Mouse (Mus musculus) stomach, embryonic 16.5 days (tissue): ENCODE measurements at regions not wholly inside any gene's neighbourhood (a gene's known extent, or its start where the extent isn't known, plus 50 kb on each side); places are given as distances from the start of the nearest gene placed in this dataset.
"Not testable (repeated sequence)": the region's sequence is repeated elsewhere in the genome, so short reads cannot be mapped to it uniquely, and the experiment has no call there.

Source experiments
- ATAC-seq: fragments of 200-750 bp; cut with Nextera tagmentation; 2 replicates; pipeline ENCODE4 v1.8.0; 2017; ENCODE audit warnings: moderate number of reproducible peaks, moderate TSS enrichment; ENCODE audit not compliant: insufficient read depth, low FRiP score
- H3K27ac ChIP-seq: fragments of 300-500 bp; sonication (generic); 2 replicates; pipeline ENCODE4 v1.5.1; 2014; ENCODE audit warnings: low read length
- H3K27me3 ChIP-seq: fragments of 300-500 bp; sonication (generic); 2 replicates; pipeline ENCODE4 v1.6.1; 2014; ENCODE audit warnings: low read length, control low read depth, mixed read lengths; ENCODE audit not compliant: control insufficient read depth, insufficient read depth
- H3K36me3 ChIP-seq: fragments of 300-500 bp; sonication (generic); 2 replicates; pipeline ENCODE4 v1.6.1; 2014; ENCODE audit warnings: low read length; ENCODE audit not compliant: control insufficient read depth, insufficient read depth
- H3K4me1 ChIP-seq: fragments of 300-500 bp; sonication (generic); 2 replicates; pipeline ENCODE4 v1.6.1; 2014; ENCODE audit warnings: low read length, control low read depth, mixed read lengths; ENCODE audit not compliant: control insufficient read depth, insufficient read depth
- H3K4me2 ChIP-seq: fragments of 300-500 bp; sonication (generic); 2 replicates; pipeline ENCODE4 v1.6.1; 2014; ENCODE audit warnings: low read depth, low read length, mixed read lengths
- H3K4me3 ChIP-seq: fragments of 300-500 bp; sonication (generic); replicated peaks from 2 replicates; pipeline ENCODE4 v1.5.1; 2014; ENCODE audit warnings: mild to moderate bottlenecking, low read length
- H3K9ac ChIP-seq: fragments of 300-500 bp; sonication (generic); 2 replicates; pipeline ENCODE4 v1.6.1; 2014; ENCODE audit warnings: low read length
- H3K9me3 ChIP-seq: fragments of 300-500 bp; sonication (generic); replicated peaks from 2 replicates; pipeline ENCODE4 v1.6.1; 2016; ENCODE audit warnings: low read length, control low read depth; ENCODE audit not compliant: control insufficient read depth
- WGBS: fragments of 180-500 bp; shearing (Covaris S2); extraction: QIAGEN DNeasy Blood & Tissue Kit; methylation state at CpG from one replicate; pipeline ENCODE4 v1.1.7; 2014; 5-methylcytosine and 5-hydroxymethylcytosine counted together

- Histone ChIP-seq H3K27me3 (no peaks in the 10 kb centered on the region), H3K4me3 (no peak overlapping the region), H3K9ac (no peak overlapping the region), H3K9me3 (no peaks in the 10 kb centered on the region), H3K4me1 (no peaks in the 10 kb centered on the region), H3K36me3 (no peaks in the 10 kb centered on the region), H3K27ac (no peak overlapping the region), H3K4me2 (no peak overlapping the region)
- ATAC-seq: no peak
- 76% methylated on average over 1 of the region's 1 CpGs for WGBS
Observed at GRCm38 (mm10) chr16:69937514-69938194, 74.1 kb upstream of the Speer2 start.

- Histone ChIP-seq H3K27me3 (no peaks in the 10 kb centered on the region), H3K4me2 (no peak overlapping the region), H3K4me3 (no peak overlapping the region), H3K9ac (no peak overlapping the region), H3K27ac (no peak overlapping the region), H3K4me1 (no peaks in the 10 kb centered on the region), H3K36me3 (no peaks in the 10 kb centered on the region), H3K9me3 (no peaks in the 10 kb centered on the region)
- WGBS: 38% methylated on average over 1 of the region's 1 CpGs
- ATAC-seq: peak; percentile 80
Observed at GRCm38 (mm10) chr16:69943635-69944034, 80.1 kb upstream of the Speer2 start.

GRCm38 (mm10) chr16:69948783-69949182 lies 85.2 kb upstream of the Speer2 start:
- no peak overlapping the region for H3K4me2 ChIP-seq
- H3K4me1 ChIP-seq: no peaks in the 10 kb centered on the region
- ATAC-seq: no peak
- H3K9ac ChIP-seq: no peak overlapping the region
- no peaks in the 10 kb centered on the region for H3K27me3 ChIP-seq
- H3K27ac ChIP-seq: no peak overlapping the region
- H3K4me3 ChIP-seq: no peak overlapping the region
- H3K9me3 ChIP-seq: no peaks in the 10 kb centered on the region
- H3K36me3 ChIP-seq: no peaks in the 10 kb centered on the region
- WGBS: 55% methylated on average over 10 of the region's 10 CpGs

GRCm38 (mm10) chr16:69949339-69949738 lies 85.8 kb upstream of the Speer2 start:
- no peak for ATAC-seq

GRCm38 (mm10) chr16:69951581-69951980 lies 88.0 kb upstream of the Speer2 start:
- no peaks in the 10 kb centered on the region for H3K4me1 ChIP-seq
- no peak for ATAC-seq
- H3K4me3 ChIP-seq: no peak overlapping the region
- no peaks in the 10 kb centered on the region for H3K9me3 ChIP-seq
- no peak overlapping the region for H3K9ac ChIP-seq
- H3K27ac ChIP-seq: no peak overlapping the region
- 64% methylated on average over 2 of the region's 2 CpGs for WGBS
- H3K4me2 ChIP-seq: no peak overlapping the region
- H3K36me3 ChIP-seq: no peaks in the 10 kb centered on the region
- H3K27me3 ChIP-seq: no peaks in the 10 kb centered on the region

More at GRCm38 (mm10) chr16:69949339-69949738, 85.8 kb upstream of the Speer2 start:
- no peaks in the 10 kb centered on the region for H3K9me3 ChIP-seq
- no peak overlapping the region for H3K4me2 ChIP-seq
- H3K4me1 ChIP-seq: no peaks in the 10 kb centered on the region
- no peak overlapping the region for H3K9ac ChIP-seq
- no peaks in the 10 kb centered on the region for H3K36me3 ChIP-seq
- no peak overlapping the region for H3K4me3 ChIP-seq
- H3K27ac ChIP-seq: no peak overlapping the region
- H3K27me3 ChIP-seq: no peaks in the 10 kb centered on the region
- WGBS: 86% methylated on average over 7 of the region's 7 CpGs

GRCm38 (mm10) chr16:69966561-69966960 lies 103.0 kb upstream of the Speer2 start:
- H3K27ac ChIP-seq, H3K4me2 ChIP-seq, H3K27me3 ChIP-seq, H3K4me3 ChIP-seq, H3K36me3 ChIP-seq, H3K9me3 ChIP-seq, ATAC-seq, H3K9ac ChIP-seq, H3K4me1 ChIP-seq: not testable (repeated sequence)
- WGBS: 88% methylated on average over 7 of the region's 7 CpGs

GRCm38 (mm10) chr16:69979813-69980527 lies 116.4 kb upstream of the Speer2 start:
- Histone ChIP-seq H3K9me3 (no peaks in the 10 kb centered on the region), H3K9ac (no peak overlapping the region), H3K27me3 (no peaks in the 10 kb centered on the region), H3K4me2 (no peak overlapping the region), H3K27ac (no peak overlapping the region), H3K36me3 (no peaks in the 10 kb centered on the region), H3K4me1 (no peaks in the 10 kb centered on the region), H3K4me3 (no peak overlapping the region)
- peak; percentile 37; the same call in 1 of the 2 replicates for ATAC-seq
- 44% methylated on average over 3 of the region's 3 CpGs for WGBS

GRCm38 (mm10) chr16:69984320-69984719 lies 120.8 kb upstream of the Speer2 start:
- WGBS: 58% methylated on average over 5 of the region's 5 CpGs
- Histone ChIP-seq H3K9ac (no peak overlapping the region), H3K4me1 (no peaks in the 10 kb centered on the region), H3K27ac (no peak overlapping the region), H3K4me3 (no peak overlapping the region), H3K9me3 (no peaks in the 10 kb centered on the region), H3K4me2 (no peak overlapping the region), H3K36me3 (no peaks in the 10 kb centered on the region), H3K27me3 (no peaks in the 10 kb centered on the region)
- ATAC-seq: no peak

GRCm38 (mm10) chr16:69991907-69992470 lies 128.4 kb upstream of the Speer2 start:
- Histone ChIP-seq H3K9ac (no peak overlapping the region), H3K4me1 (no peaks in the 10 kb centered on the region), H3K4me3 (no peak overlapping the region), H3K27me3 (no peaks in the 10 kb centered on the region), H3K9me3 (no peaks in the 10 kb centered on the region), H3K27ac (no peak overlapping the region), H3K36me3 (no peaks in the 10 kb centered on the region), H3K4me2 (no peak overlapping the region)
- WGBS: 76% methylated on average over 3 of the region's 3 CpGs
- no peak for ATAC-seq
